Mouse (Mus musculus): ENCODE data around the gene Olfr374.

- TF ChIP-seq TAL1 (IDR thresholded peaks at IDR 0.05; ENCODE audit: low read length) (no peak), GATA1 (IDR thresholded peaks at IDR 0.05; ENCODE audit: low read length) (no peak)
Observed at GRCm38 (mm10) chr8:72115202-72115601, 8.4 kb downstream of the Olfr374 start.
